Mouse (Mus musculus) heart, adult 9 months (tissue): Measurements from ENCODE around the gene Emc3.

Source experiments
- DNase-seq, 2 experiments: peaks; one replicate each; pipeline ENCODE4 v3.0.0; 2022; ENCODE audit warnings: low spot score in 2 of 2

Emc3 gene

GRCm38 (mm10) chr6:113530932-113531839 lies at the start of gene Emc3, which contains the start of gene Fancd2:
Gene Emc3 (minus strand): TSS chr6:113531652.
Gene Fancd2 (plus strand): TSS chr6:113531682.
- DNase-seq, result peak; percentile 75 to 87

GRCm38 (mm10) chr6:113579306-113579705 lies 47.9 kb upstream of the Emc3 start:
- DNase-seq, result no peak

GRCm38 (mm10) chr6:113576044-113576443 lies 44.6 kb upstream of the Emc3 start:
- no peak for DNase-seq

- DNase-seq, result no peak
Observed at GRCm38 (mm10) chr6:113564557-113564956, 33.1 kb upstream of the Emc3 start.

GRCm38 (mm10) chr6:113559736-113560135 lies 28.3 kb upstream of the Emc3 start:
- DNase-seq, result no peak

- no peak for DNase-seq
Observed at GRCm38 (mm10) chr6:113543906-113544481, 12.5 kb upstream of the Emc3 start.

- DNase-seq, result no peak
Observed at GRCm38 (mm10) chr6:113541610-113542009, 10.2 kb upstream of the Emc3 start.

- no peak for DNase-seq
Observed at GRCm38 (mm10) chr6:113534886-113535285, 3.4 kb upstream of the Emc3 start.

- DNase-seq, result no peak
Observed at GRCm38 (mm10) chr6:113531840-113532404, 470 bp upstream of the Emc3 start.

GRCm38 (mm10) chr6:113523420-113523819 lies 8.0 kb downstream of the Emc3 start:
- no peak for DNase-seq

- DNase-seq, result no peak
Observed at GRCm38 (mm10) chr6:113522310-113522709, 9.1 kb downstream of the Emc3 start.

- no peak for DNase-seq
Observed at GRCm38 (mm10) chr6:113517434-113518080, 13.9 kb downstream of the Emc3 start.

- no peak for DNase-seq
Observed at GRCm38 (mm10) chr6:113514600-113514999, 16.9 kb downstream of the Emc3 start.

GRCm38 (mm10) chr6:113513944-113514343 lies 17.5 kb downstream of the Emc3 start:
- DNase-seq, result no peak

GRCm38 (mm10) chr6:113508947-113509280 lies 22.5 kb downstream of the Emc3 start:
- DNase-seq, result no peak

GRCm38 (mm10) chr6:113508272-113508946 lies 23.0 kb downstream of the Emc3 start:
- no peak for DNase-seq

GRCm38 (mm10) chr6:113507130-113507529 lies 24.3 kb downstream of the Emc3 start:
- DNase-seq, result no peak

- DNase-seq, result no peak
Observed at GRCm38 (mm10) chr6:113505689-113506088, 25.8 kb downstream of the Emc3 start.

- no peak for DNase-seq
Observed at GRCm38 (mm10) chr6:113502801-113503200, 28.7 kb downstream of the Emc3 start.

GRCm38 (mm10) chr6:113501388-113502084 lies 29.9 kb downstream of the Emc3 start, which contains the start of gene Prrt3:
Gene Prrt3 (minus strand): TSS chr6:113501931.
- DNase-seq, result no peak

- no peak for DNase-seq
Observed at GRCm38 (mm10) chr6:113499346-113499745, 32.1 kb downstream of the Emc3 start.
